Mouse (Mus musculus): Measurements from ENCODE around the gene Nlk. TPM values are rescaled to one million over a fixed set of nuclear protein-coding genes. Genes with fewer than 3 reads are reported as not detected.

The Nlk gene
- polyA plus RNA-seq, 1 experiment from 2014 or later, result 13.4 TPM

DNA sequence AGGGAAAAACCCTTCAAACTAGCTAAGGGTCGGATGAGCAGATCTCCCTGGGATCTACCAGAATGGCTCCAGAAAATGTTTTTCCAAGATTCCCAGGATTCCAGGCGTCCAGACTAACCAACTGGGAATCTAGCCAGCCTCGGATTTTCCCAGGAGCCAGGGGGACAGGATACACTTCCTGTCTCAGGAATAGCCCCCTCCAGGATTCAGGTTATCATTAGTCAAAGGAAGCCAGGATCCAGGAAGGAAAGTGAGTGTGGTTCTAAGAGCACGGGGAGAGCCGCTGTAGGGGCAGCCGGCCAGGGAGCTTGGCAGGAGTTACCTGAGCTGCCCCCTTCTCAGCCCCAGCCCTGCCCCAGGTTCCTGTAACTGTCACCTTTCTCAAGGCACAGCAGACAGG lies 166.1 kb downstream of the Nlk start:
- no peak for DNase-seq (ENCODE audit: low spot score)
- no peaks in the 10 kb centered on the region for H3K9me3 ChIP-seq
- H3K4me1 ChIP-seq, result peaks cover 26% of the 10 kb centered on the region
- WGBS, result 66% methylated on average over 6 of the region's 6 CpGs
- H3K27me3 ChIP-seq (ENCODE audit: insufficient read depth, poor library complexity, severe bottlenecking), result no peaks in the 10 kb centered on the region
- H3K4me3 ChIP-seq, result no peak overlapping the region
- peaks cover 57% of the 10 kb centered on the region for H3K36me3 ChIP-seq
- H3K27ac ChIP-seq, result 0 out of 2 replicates have a peak overlapping the region, but pooled peaks have one; percentile 60

GRCm38 (mm10) chr11:78530001-78530400 lies 167.2 kb downstream of the Nlk start:
- Histone ChIP-seq H3K27ac (peak overlapping the region; percentile 60; the same call in 1 of the 2 replicates), H3K27me3 (ENCODE audit: insufficient read depth, poor library complexity, severe bottlenecking) (no peaks in the 10 kb centered on the region), H3K9me3 (no peaks in the 10 kb centered on the region), H3K4me1 (peaks cover 22% of the 10 kb centered on the region), H3K4me3 (no peak overlapping the region), H3K36me3 (peaks cover 67% of the 10 kb centered on the region)
- no peak for DNase-seq (ENCODE audit: low spot score)
- WGBS, result 87% methylated on average over 12 of the region's 12 CpGs

DNA sequence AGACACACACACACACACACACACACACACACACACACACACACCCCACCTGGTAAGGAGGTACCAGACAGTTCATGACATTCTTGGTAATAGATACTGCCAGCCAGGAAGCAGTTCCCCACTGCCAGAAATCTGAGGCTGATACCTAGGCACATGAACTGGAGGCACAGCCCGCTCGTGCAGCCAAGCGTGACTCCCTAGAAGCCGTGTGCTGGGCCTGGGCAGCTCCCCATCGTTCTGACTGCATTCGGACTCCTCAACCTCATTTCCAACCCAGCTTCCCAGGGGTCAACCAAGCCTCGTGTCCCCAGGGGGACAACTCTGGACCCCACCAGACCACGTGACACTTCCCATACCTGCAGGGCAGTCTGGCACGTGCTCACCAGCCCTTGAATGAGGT lies 168.5 kb downstream of the Nlk start:
- 88% methylated on average over 9 of the region's 9 CpGs for WGBS
- Histone ChIP-seq H3K4me3 (no peak overlapping the region), H3K4me1 (peaks cover 13% of the 10 kb centered on the region; the same call in 1 of the 2 replicates), H3K27ac (no peak overlapping the region), H3K27me3 (ENCODE audit: insufficient read depth, poor library complexity, severe bottlenecking) (no peaks in the 10 kb centered on the region), H3K9me3 (no peaks in the 10 kb centered on the region), H3K36me3 (peaks cover 80% of the 10 kb centered on the region)
- no peak for DNase-seq (ENCODE audit: low spot score)

- WGBS, result 81% methylated on average over 2 of the region's 2 CpGs
- no peak for DNase-seq (ENCODE audit: low spot score)
- peaks cover 98% of the 10 kb centered on the region for H3K36me3 ChIP-seq
Measured at GRCm38 (mm10) chr11:78524838-78525237, 172.3 kb downstream of the Nlk start.

DNA sequence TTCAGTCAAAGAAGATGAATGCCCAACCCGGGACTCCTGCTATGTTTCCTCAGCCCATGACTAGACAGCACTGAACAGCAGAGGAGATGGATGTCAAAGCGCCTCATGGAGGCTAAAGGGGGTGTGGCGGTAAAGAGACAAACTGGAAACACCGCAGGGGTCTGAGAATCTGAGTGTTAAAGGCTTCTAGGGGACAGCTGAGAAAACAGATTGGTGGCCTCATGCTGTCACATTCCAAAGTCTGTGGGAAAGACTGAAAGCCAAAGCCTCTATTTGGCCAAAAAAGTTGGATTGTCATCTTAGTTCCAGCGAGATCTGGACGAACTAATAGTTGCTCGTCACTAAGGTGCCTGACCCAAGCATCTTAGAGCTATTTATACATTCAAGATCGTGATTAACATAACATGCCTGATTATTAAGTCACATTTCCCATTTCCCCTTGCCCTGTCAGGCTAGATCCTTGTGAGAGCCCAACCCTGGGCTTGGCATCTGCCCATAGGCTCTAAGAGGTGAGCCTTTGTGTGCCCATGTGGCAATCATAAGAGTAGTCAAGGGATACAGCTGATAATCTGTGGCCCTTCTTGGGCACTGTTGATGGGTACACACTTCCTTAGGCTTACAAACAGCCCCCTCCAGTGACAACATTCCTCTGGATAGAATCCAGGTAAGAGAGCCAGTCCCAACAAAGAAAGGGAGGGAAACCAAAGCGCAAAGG lies 173.8 kb downstream of the Nlk start:
- Histone ChIP-seq H3K4me3 (no peak overlapping the region), H3K36me3 (peaks cover 98% of the 10 kb centered on the region), H3K4me1 (peaks cover 3% of the 10 kb centered on the region; the same call in 1 of the 2 replicates), H3K27ac (no peak overlapping the region), H3K9me3 (no peaks in the 10 kb centered on the region), H3K27me3 (ENCODE audit: insufficient read depth, poor library complexity, severe bottlenecking) (no peaks in the 10 kb centered on the region)
- DNase-seq (ENCODE audit: low spot score), result no peak
- 83% methylated on average over 9 of the region's 9 CpGs for WGBS

More at GRCm38 (mm10) chr11:78524838-78525237, 172.3 kb downstream of the Nlk start:
- Histone ChIP-seq H3K27ac (no peak overlapping the region), H3K4me3 (no peak overlapping the region), H3K27me3 (ENCODE audit: insufficient read depth, poor library complexity, severe bottlenecking) (no peaks in the 10 kb centered on the region), H3K4me1 (peaks cover 3% of the 10 kb centered on the region; the same call in 1 of the 2 replicates), H3K9me3 (no peaks in the 10 kb centered on the region)

- no peak for DNase-seq (ENCODE audit: low spot score)
- Histone ChIP-seq H3K4me3 (no peak overlapping the region), H3K9me3 (no peaks in the 10 kb centered on the region), H3K27ac (no peak overlapping the region), H3K4me1 (no peaks in the 10 kb centered on the region; the same call in 1 of the 2 replicates), H3K27me3 (ENCODE audit: insufficient read depth, poor library complexity, severe bottlenecking) (no peaks in the 10 kb centered on the region), H3K36me3 (peaks cover 98% of the 10 kb centered on the region)
- 91% methylated on average over 1 of the region's 1 CpGs for WGBS
Measured at GRCm38 (mm10) chr11:78522481-78522997, 174.6 kb downstream of the Nlk start.

DNA sequence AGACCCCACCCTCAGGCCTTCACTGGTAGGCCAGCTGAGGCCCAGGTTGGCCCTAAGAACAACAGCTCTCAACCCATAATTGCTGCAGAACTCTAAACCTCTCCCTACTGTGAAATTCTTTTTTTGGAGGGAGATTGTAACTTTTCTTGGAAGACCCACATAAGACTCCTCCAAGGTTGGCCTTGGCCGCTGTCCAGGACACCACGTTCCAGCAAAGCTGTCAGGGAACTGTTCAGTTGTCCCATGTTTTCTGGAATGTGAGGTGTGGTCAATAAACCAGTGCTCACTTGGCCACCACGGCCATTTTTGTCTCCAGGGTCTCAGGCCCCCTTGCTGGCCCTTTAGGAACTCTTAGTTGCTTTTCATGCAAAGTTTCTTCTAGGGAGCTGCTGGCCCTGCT lies 175.3 kb downstream of the Nlk start:
- WGBS, result 91% methylated on average over 3 of the region's 3 CpGs
- DNase-seq (ENCODE audit: low spot score), result no peak
- Histone ChIP-seq H3K27ac (no peak overlapping the region), H3K4me1 (no peaks in the 10 kb centered on the region; the same call in 1 of the 2 replicates), H3K9me3 (no peaks in the 10 kb centered on the region), H3K36me3 (peaks cover 95% of the 10 kb centered on the region), H3K27me3 (ENCODE audit: insufficient read depth, poor library complexity, severe bottlenecking) (no peaks in the 10 kb centered on the region), H3K4me3 (no peak overlapping the region)

- Histone ChIP-seq H3K4me1 (no peaks in the 10 kb centered on the region), H3K36me3 (peaks cover 94% of the 10 kb centered on the region), H3K4me3 (no peak overlapping the region), H3K27ac (no peak overlapping the region), H3K9me3 (no peaks in the 10 kb centered on the region), H3K27me3 (ENCODE audit: insufficient read depth, poor library complexity, severe bottlenecking) (no peaks in the 10 kb centered on the region)
- no peak for DNase-seq (ENCODE audit: low spot score)
- 89% methylated on average over 10 of the region's 10 CpGs for WGBS
Measured at GRCm38 (mm10) chr11:78518931-78519330, 178.2 kb downstream of the Nlk start.

Other genes starting within 250 kb of the Nlk start
- 7.8 and 12.8 TPM in 2 replicates for gene Slc46a1, start 231.7 kb downstream of the Nlk start, polyA plus RNA-seq (2016; fragmentation: Nextera tagmentation; extraction: Ambion mirVana)
- 0.10 and 1.5 TPM in 2 replicates for gene Sarm1, start 199.6 kb downstream of the Nlk start, polyA plus RNA-seq (2016; fragmentation: Nextera tagmentation; extraction: Ambion mirVana)
- gene Vtn, start 198.3 kb downstream of the Nlk start, polyA plus RNA-seq (2016; fragmentation: Nextera tagmentation; extraction: Ambion mirVana), result 1.6 and 43.5 TPM in 2 replicates
- gene Sebox, start 193.9 kb downstream of the Nlk start, polyA plus RNA-seq (2016; fragmentation: Nextera tagmentation; extraction: Ambion mirVana), result not detected in 2 replicates
- 64.2 and 74.5 TPM in 2 replicates for gene Tmem199, start 185.2 kb downstream of the Nlk start, polyA plus RNA-seq (2016; fragmentation: Nextera tagmentation; extraction: Ambion mirVana)
- 160 and 165 TPM in 2 replicates for gene Poldip2, start 185.2 kb downstream of the Nlk start, polyA plus RNA-seq (2016; fragmentation: Nextera tagmentation; extraction: Ambion mirVana)
- 92.5 and 92.6 TPM in 2 replicates for gene Tnfaip1, start 161.0 kb downstream of the Nlk start, polyA plus RNA-seq (2016; fragmentation: Nextera tagmentation; extraction: Ambion mirVana)
- 92.8 and 95.9 TPM in 2 replicates for gene Ift20, start 161.0 kb downstream of the Nlk start, polyA plus RNA-seq (2016; fragmentation: Nextera tagmentation; extraction: Ambion mirVana)
- gene Tmem97, start 146.6 kb downstream of the Nlk start, polyA plus RNA-seq (2016; fragmentation: Nextera tagmentation; extraction: Ambion mirVana), result 91.5 and 105 TPM in 2 replicates
- gene Ccnq, start 54.4 kb upstream of the Nlk start, polyA plus RNA-seq (2016; fragmentation: Nextera tagmentation; extraction: Ambion mirVana), result 33.1 and 35.4 TPM in 2 replicates
- gene Lyrm9, start 129.2 kb upstream of the Nlk start, polyA plus RNA-seq (2016; fragmentation: Nextera tagmentation; extraction: Ambion mirVana), result 25.9 and 36.8 TPM in 2 replicates
- gene Nos2, start 223.4 kb upstream of the Nlk start, polyA plus RNA-seq (2016; fragmentation: Nextera tagmentation; extraction: Ambion mirVana), result 0.15 and 0.44 TPM in 2 replicates

Data from heart, embryonic 10.5 days (tissue).